Mouse (Mus musculus): Measurements from ENCODE around the gene Fcna. TPM values are rescaled to one million over a fixed set of nuclear protein-coding genes. Genes with fewer than 3 reads are reported as not detected.

Gene Fcna
- 3.3 and 4.8 TPM in 2 replicates for polyA plus RNA-seq (2015; fragmentation: Nextera tagmentation; extraction: Ambion mirVana)

GRCm38 (mm10) chr2:25627811-25628210 is at the start of gene Fcna:
TSS of gene Fcna (minus strand) at chr2:25628030.
- WGBS = 73% methylated on average over 6 of the region's 6 CpGs
- H3K27me3 ChIP-seq = no peaks in the 10 kb centered on the region
- no peaks in the 10 kb centered on the region for H3K4me1 ChIP-seq (replicated peaks)
- H3K9me3 ChIP-seq (replicated peaks) = no peaks in the 10 kb centered on the region
- no peak within 1 kb of the TSS for H3K9ac ChIP-seq
- H3K4me3 ChIP-seq = no peak within 1 kb of the TSS
- no peak for ATAC-seq (replicated peaks; ENCODE audit: insufficient number of reproducible peaks, insufficient read depth, low FRiP score, low read depth)
- no peaks in the 10 kb centered on the region for H3K36me3 ChIP-seq
- no peak within 1 kb of the TSS for H3K27ac ChIP-seq
- H3K4me2 ChIP-seq = no peak within 1 kb of the TSS

GRCm38 (mm10) chr2:25676486-25676885 is 48.7 kb upstream of the Fcna start, which contains the start of gene Lcn6:
TSS of gene Lcn6 (plus strand) at chr2:25676786.
- Histone ChIP-seq H3K4me1 (replicated peaks) (no peaks in the 10 kb centered on the region), H3K9me3 (replicated peaks) (no peaks in the 10 kb centered on the region), H3K36me3 (no peaks in the 10 kb centered on the region), H3K27me3 (no peaks in the 10 kb centered on the region), H3K9ac (no peak within 1 kb of the TSS), H3K4me3 (no peak within 1 kb of the TSS), H3K4me2 (no peak within 1 kb of the TSS), H3K27ac (no peak within 1 kb of the TSS)
- WGBS = 72% methylated on average over 3 of the region's 3 CpGs
- no peak for ATAC-seq (replicated peaks; ENCODE audit: insufficient number of reproducible peaks, insufficient read depth, low FRiP score, low read depth)

GRCm38 (mm10) chr2:25666516-25666915 is 38.7 kb upstream of the Fcna start:
- WGBS = 53% methylated on average over 1 of the region's 1 CpGs
- Histone ChIP-seq H3K4me1 (replicated peaks) (no peaks in the 10 kb centered on the region), H3K9ac (no peak overlapping the region), H3K27ac (no peak overlapping the region), H3K9me3 (replicated peaks) (no peaks in the 10 kb centered on the region), H3K4me2 (no peak overlapping the region), H3K27me3 (peaks cover 3% of the 10 kb centered on the region; the same call in 1 of the 2 replicates), H3K36me3 (no peaks in the 10 kb centered on the region), H3K4me3 (no peak overlapping the region)
- no peak for ATAC-seq (replicated peaks; ENCODE audit: insufficient number of reproducible peaks, insufficient read depth, low FRiP score, low read depth)

GRCm38 (mm10) chr2:25664125-25664524 is 36.3 kb upstream of the Fcna start:
- no peak overlapping the region for H3K4me3 ChIP-seq
- ATAC-seq (replicated peaks; ENCODE audit: insufficient number of reproducible peaks, insufficient read depth, low FRiP score, low read depth) = no peak
- no peak overlapping the region for H3K4me2 ChIP-seq
- no peaks in the 10 kb centered on the region for H3K9me3 ChIP-seq (replicated peaks)
- H3K9ac ChIP-seq = no peak overlapping the region
- no peaks in the 10 kb centered on the region for H3K4me1 ChIP-seq (replicated peaks)
- 82% methylated on average over 5 of the region's 5 CpGs for WGBS
- H3K36me3 ChIP-seq = no peaks in the 10 kb centered on the region
- H3K27ac ChIP-seq = no peak overlapping the region
- H3K27me3 ChIP-seq = peaks cover 3% of the 10 kb centered on the region; the same call in 1 of the 2 replicates

- Histone ChIP-seq H3K9ac (no peak overlapping the region), H3K4me3 (no peak overlapping the region), H3K4me1 (replicated peaks) (no peaks in the 10 kb centered on the region), H3K27ac (no peak overlapping the region), H3K36me3 (no peaks in the 10 kb centered on the region), H3K9me3 (replicated peaks) (no peaks in the 10 kb centered on the region), H3K4me2 (no peak overlapping the region), H3K27me3 (peaks cover 3% of the 10 kb centered on the region; the same call in 1 of the 2 replicates)
- 48% methylated on average over 1 of the region's 1 CpGs for WGBS
- ATAC-seq (replicated peaks; ENCODE audit: insufficient number of reproducible peaks, insufficient read depth, low FRiP score, low read depth) = no peak
These were observed 35.7 kb upstream of the Fcna start for GRCm38 (mm10) chr2:25663511-25663910.

- H3K9ac ChIP-seq = no peak overlapping the region
- no peak overlapping the region for H3K4me3 ChIP-seq
- no peaks in the 10 kb centered on the region for H3K36me3 ChIP-seq
- H3K27ac ChIP-seq = no peak overlapping the region
- no peak overlapping the region for H3K4me2 ChIP-seq
- WGBS = 76% methylated on average over 6 of the region's 6 CpGs
- H3K4me1 ChIP-seq (replicated peaks) = no peaks in the 10 kb centered on the region
- no peak for ATAC-seq (replicated peaks; ENCODE audit: insufficient number of reproducible peaks, insufficient read depth, low FRiP score, low read depth)
- peaks cover 3% of the 10 kb centered on the region; the same call in 1 of the 2 replicates for H3K27me3 ChIP-seq
- H3K9me3 ChIP-seq (replicated peaks) = no peaks in the 10 kb centered on the region
These were observed 33.6 kb upstream of the Fcna start for GRCm38 (mm10) chr2:25661245-25661970.

GRCm38 (mm10) chr2:25660279-25660678 is 32.4 kb upstream of the Fcna start:
- Histone ChIP-seq H3K9ac (no peak overlapping the region), H3K27ac (no peak overlapping the region), H3K27me3 (peaks cover 8% of the 10 kb centered on the region; the same call in 1 of the 2 replicates), H3K9me3 (replicated peaks) (no peaks in the 10 kb centered on the region), H3K4me1 (replicated peaks) (no peaks in the 10 kb centered on the region), H3K4me3 (no peak overlapping the region), H3K4me2 (no peak overlapping the region), H3K36me3 (no peaks in the 10 kb centered on the region)
- WGBS = 83% methylated on average over 8 of the region's 8 CpGs
- ATAC-seq (replicated peaks; ENCODE audit: insufficient number of reproducible peaks, insufficient read depth, low FRiP score, low read depth) = no peak

GRCm38 (mm10) chr2:25657652-25658051 is 29.8 kb upstream of the Fcna start, which contains the start of gene Lcn5:
TSS of gene Lcn5 (plus strand) at chr2:25657952.
- Histone ChIP-seq H3K4me3 (no peak within 1 kb of the TSS), H3K27ac (no peak within 1 kb of the TSS), H3K9me3 (replicated peaks) (no peaks in the 10 kb centered on the region), H3K4me2 (no peak within 1 kb of the TSS), H3K27me3 (0 out of 2 replicates have a peak, but pooled peaks cover 18% of the 10 kb centered on the region), H3K36me3 (no peaks in the 10 kb centered on the region), H3K4me1 (replicated peaks) (no peaks in the 10 kb centered on the region), H3K9ac (no peak within 1 kb of the TSS)
- ATAC-seq (replicated peaks; ENCODE audit: insufficient number of reproducible peaks, insufficient read depth, low FRiP score, low read depth) = no peak

- no peak overlapping the region for H3K4me2 ChIP-seq
- ATAC-seq (replicated peaks; ENCODE audit: insufficient number of reproducible peaks, insufficient read depth, low FRiP score, low read depth) = no peak
These were observed 29.4 kb upstream of the Fcna start for GRCm38 (mm10) chr2:25657246-25657645.

GRCm38 (mm10) chr2:25656691-25657090 is 28.9 kb upstream of the Fcna start:
- H3K27ac ChIP-seq = no peak overlapping the region
- 72% methylated on average over 4 of the region's 4 CpGs for WGBS
- no peak overlapping the region for H3K4me2 ChIP-seq
- no peak overlapping the region for H3K9ac ChIP-seq
- H3K9me3 ChIP-seq (replicated peaks) = no peaks in the 10 kb centered on the region
- H3K27me3 ChIP-seq = 0 out of 2 replicates have a peak, but pooled peaks cover 18% of the 10 kb centered on the region
- no peaks in the 10 kb centered on the region for H3K4me1 ChIP-seq (replicated peaks)
- no peak overlapping the region for H3K4me3 ChIP-seq
- H3K36me3 ChIP-seq = no peaks in the 10 kb centered on the region
- no peak for ATAC-seq (replicated peaks; ENCODE audit: insufficient number of reproducible peaks, insufficient read depth, low FRiP score, low read depth)

More at GRCm38 (mm10) chr2:25657246-25657645, 29.4 kb upstream of the Fcna start:
- Histone ChIP-seq H3K36me3 (no peaks in the 10 kb centered on the region), H3K9ac (no peak overlapping the region), H3K4me3 (no peak overlapping the region), H3K9me3 (replicated peaks) (no peaks in the 10 kb centered on the region), H3K4me1 (replicated peaks) (no peaks in the 10 kb centered on the region), H3K27me3 (0 out of 2 replicates have a peak, but pooled peaks cover 18% of the 10 kb centered on the region), H3K27ac (no peak overlapping the region)
- 67% methylated on average over 4 of the region's 4 CpGs for WGBS

GRCm38 (mm10) chr2:25654502-25654901 is 26.7 kb upstream of the Fcna start:
- H3K27me3 ChIP-seq = 0 out of 2 replicates have a peak, but pooled peaks cover 18% of the 10 kb centered on the region
- no peaks in the 10 kb centered on the region for H3K36me3 ChIP-seq
- H3K4me2 ChIP-seq = no peak overlapping the region
- no peak overlapping the region for H3K9ac ChIP-seq
- H3K27ac ChIP-seq = no peak overlapping the region
- WGBS = 42% methylated on average over 1 of the region's 1 CpGs
- no peak overlapping the region for H3K4me3 ChIP-seq
- no peaks in the 10 kb centered on the region for H3K4me1 ChIP-seq (replicated peaks)
- no peaks in the 10 kb centered on the region for H3K9me3 ChIP-seq (replicated peaks)
- no peak for ATAC-seq (replicated peaks; ENCODE audit: insufficient number of reproducible peaks, insufficient read depth, low FRiP score, low read depth)

GRCm38 (mm10) chr2:25652902-25653301 is 25.1 kb upstream of the Fcna start, which contains the start of gene Lcn8:
TSS of gene Lcn8 (plus strand) at chr2:25653120.
- WGBS = 77% methylated on average over 2 of the region's 2 CpGs
- 0 out of 2 replicates have a peak, but pooled peaks cover 18% of the 10 kb centered on the region for H3K27me3 ChIP-seq

More at GRCm38 (mm10) chr2:25652902-25653301, 25.1 kb upstream of the Fcna start, which contains the start of gene Lcn8:
- H3K4me2 ChIP-seq = no peak within 1 kb of the TSS
- no peak for ATAC-seq (replicated peaks; ENCODE audit: insufficient number of reproducible peaks, insufficient read depth, low FRiP score, low read depth)
- no peaks in the 10 kb centered on the region for H3K9me3 ChIP-seq (replicated peaks)
- H3K9ac ChIP-seq = no peak within 1 kb of the TSS
- H3K4me1 ChIP-seq (replicated peaks) = no peaks in the 10 kb centered on the region
- no peaks in the 10 kb centered on the region for H3K36me3 ChIP-seq
- no peak within 1 kb of the TSS for H3K27ac ChIP-seq
- no peak within 1 kb of the TSS for H3K4me3 ChIP-seq

Measured in heart, embryonic 15.5 days (tissue).